In genomic region chr3:104788561-104789311, GRCm38 (mm10) we compare ENCODE assay signal across 9 mouse cellular contexts. TPM values are rescaled to one million over a fixed set of nuclear protein-coding genes. Genes with fewer than 3 reads are reported as not detected.
DNase-seq lines count a peak whose midpoint lies in the region; ATAC-seq and TF ChIP-seq lines count a peak whose summit lies in the region.
"Had no signal": no experiment of that assay in that cellular context is flagged by ENCODE, and none has a peak within 500 bp of the region (broad histone marks: within the 10 kb centered on the region; RNA-seq: fewer than 3 reads in every experiment).

No protein-coding gene starts in this region.

- intact Hi-C loops in gastrocnemius, adult 2 months (cut with DNase I) = loop anchor here (1.0 to 5.0 kb wide), 2 partner anchors 77 to 269 kb away; no protein-coding TSS in a partner anchor
- intact Hi-C loops in left cerebral cortex, postnatal 25 days (cut with DNase I) = loop anchor here (1.0 to 5.0 kb wide), 3 partner anchors 76 to 271 kb away; partner anchors contain the start of genes Capza1 and St7l

- H3K4me1 ChIP-seq in hindbrain, embryonic 14.5 days (replicated peaks; ENCODE audit: control insufficient read depth, insufficient read depth, low read length) = 0 out of 2 replicates have a peak, but pooled peaks cover 17% of the 10 kb centered on the region
- H3K4me1 ChIP-seq in megakaryocyte, embryonic 14.5 days = peaks cover 78% of the 10 kb centered on the region

- H3K27ac ChIP-seq in gastrocnemius, adult 2 months = peak overlapping the region; percentile 94
- peak overlapping the region; percentile 47; the same call in 1 of the 2 replicates for H3K27ac ChIP-seq in hindbrain, embryonic 14.5 days

- H3K27me3 ChIP-seq in hindbrain, embryonic 14.5 days (ENCODE audit: control insufficient read depth, insufficient read depth, low read length) = peaks cover 21% of the 10 kb centered on the region
- H3K27me3 ChIP-seq in megakaryocyte, embryonic 14.5 days (replicated peaks) = peaks cover 8% of the 10 kb centered on the region

- TF ChIP-seq CTCF in gastrocnemius, adult 2 months (IDR thresholded peaks at IDR 0.05) = peak; percentile 85

- ATAC-seq in hindbrain, embryonic 14.5 days (ENCODE audit: low FRiP score) = peak; percentile 84

- peak overlapping the region; percentile 54 for H3K9ac ChIP-seq in hindbrain, embryonic 14.5 days

- 1% methylated on average over 43 of the region's 52 CpGs for WGBS in hindbrain, embryonic 14.5 days

- no peaks in the 10 kb centered on the region for H3K36me3 ChIP-seq in hindbrain, embryonic 14.5 days (replicated peaks; ENCODE audit: control insufficient read depth, insufficient read depth)
- peaks cover 28% of the 10 kb centered on the region for H3K36me3 ChIP-seq in megakaryocyte, embryonic 14.5 days (replicated peaks; ENCODE audit: low read length)

- no peaks in the 10 kb centered on the region for H3K9me3 ChIP-seq in hindbrain, embryonic 14.5 days (ENCODE audit: control insufficient read depth, low read length)
- H3K9me3 ChIP-seq in megakaryocyte, embryonic 14.5 days = no peaks in the 10 kb centered on the region

- peak overlapping the region; percentile 88 for H3K4me3 ChIP-seq in gastrocnemius, adult 2 months
- H3K4me3 ChIP-seq in hindbrain, embryonic 14.5 days (replicated peaks; ENCODE audit: low read length) = peak overlapping the region; percentile 52
- H3K4me3 ChIP-seq in megakaryocyte, embryonic 14.5 days (replicated peaks) = peak overlapping the region; percentile 92

- H3K4me2 ChIP-seq in hindbrain, embryonic 14.5 days (replicated peaks) = peak overlapping the region; percentile 94

- peak; percentile 72 for DNase-seq in ZHBTc4 (ENCODE audit: low read depth, low spot score)
- peak; percentile 85 to 88 for DNase-seq in cerebellum, postnatal 10 days
- DNase-seq in gastrocnemius, adult 2 months = peak; percentile 92
- peak; percentile 69 for DNase-seq in hindbrain, embryonic 14.5 days (ENCODE audit: low spot score)
- DNase-seq in left cerebral cortex, postnatal 25 days (ENCODE audit: low spot score in 2 of 2) = peak; percentile 56
- DNase-seq in right cerebral cortex, postnatal 10 days (ENCODE audit: low spot score in 2 of 2) = peak; percentile 79 to 84
- no peak for DNase-seq in T-cell, adult 2 months (ENCODE audit: low spot score)

RNA-seq across cellular contexts. Expression of gene Rhoc, which starts 0.6 kb away (rescaled TPM):
- total RNA-seq in gastrocnemius, adult 2 months (2021) = 10 to 100 TPM; 26.1 to 41.6 TPM
- polyA plus RNA-seq in hindbrain, embryonic 14.5 days (2014; fragmentation: Nextera tagmentation; extraction: Ambion mirVana) = 57.7 and 59.6 TPM in 2 replicates
- total RNA-seq in left cerebral cortex, postnatal 25 days (2021) = 10 to 100 TPM; 32.7 to 33.5 TPM
- 103 and 229 TPM in 2 replicates for polyA plus RNA-seq in megakaryocyte, embryonic 14.5 days (2012; ENCODE audit: insufficient read depth, low replicate concordance)

RNA-seq across cellular contexts. Expression of gene Fam19a3, which starts 7.1 kb away (rescaled TPM):
- total RNA-seq in gastrocnemius, adult 2 months (2021) = 1 to 10 TPM; 2.7 to 4.2 TPM
- polyA plus RNA-seq in hindbrain, embryonic 14.5 days (2014; fragmentation: Nextera tagmentation; extraction: Ambion mirVana) = 0.04 and 0.07 TPM in 2 replicates
- total RNA-seq in left cerebral cortex, postnatal 25 days (2021) = under 1 TPM in 1 of 2 experiments, not detected in 1; 0.09 TPM
- not detected in 2 replicates for polyA plus RNA-seq in megakaryocyte, embryonic 14.5 days (2012; ENCODE audit: insufficient read depth, low replicate concordance)
- total RNA-seq: layer of hippocampus, adult 18-20 months had no signal

RNA-seq across cellular contexts. Expression of gene Ppm1j, which starts 7.9 kb away (rescaled TPM):
- total RNA-seq in gastrocnemius, adult 2 months (2021) = 10 to 100 TPM; 33.3 to 45.6 TPM
- 0.59 and 1.3 TPM in 2 replicates for polyA plus RNA-seq in hindbrain, embryonic 14.5 days (2014; fragmentation: Nextera tagmentation; extraction: Ambion mirVana)
- under 1 TPM; 0.43 to 0.76 TPM for total RNA-seq in left cerebral cortex, postnatal 25 days (2021)
- polyA plus RNA-seq in megakaryocyte, embryonic 14.5 days (2012; ENCODE audit: insufficient read depth, low replicate concordance) = 2.1 and 6.0 TPM in 2 replicates

RNA-seq across cellular contexts. Expression of gene Mov10, which starts 29.6 kb away (rescaled TPM):
- 1 to 10 TPM in 1 of 2 experiments, under 1 TPM in 1; 0.38 to 2.5 TPM for total RNA-seq in gastrocnemius, adult 2 months (2021)
- polyA plus RNA-seq in hindbrain, embryonic 14.5 days (2014; fragmentation: Nextera tagmentation; extraction: Ambion mirVana) = 6.8 and 7.8 TPM in 2 replicates
- 10 to 100 TPM in 1 of 2 experiments, 1 to 10 TPM in 1; 8.0 to 10.5 TPM for total RNA-seq in left cerebral cortex, postnatal 25 days (2021)
- polyA plus RNA-seq in megakaryocyte, embryonic 14.5 days (2012; ENCODE audit: insufficient read depth, low replicate concordance) = 38.5 and 66.3 TPM in 2 replicates

Comparison
In these comparisons a context has a peak if more than half of its experiments do, and no peak if none do; other contexts are left out.
1. RNA of gene Ppm1j, which starts 7.9 kb away (total RNA-seq): 33.3 to 45.6 TPM in gastrocnemius, adult 2 months; 0.43 to 0.76 TPM in left cerebral cortex, postnatal 25 days; every median in the first group is over 10 times any median in the second.
2. Peak in every context shown above with its lines, with median percentiles within 50 percentile points of each other: H3K4me3 ChIP-seq.